Mouse (Mus musculus) CH12.LX (cell line): ENCODE data around the gene Atg2b. TPM values are rescaled to one million over a fixed set of nuclear protein-coding genes. Genes with fewer than 3 reads are reported as not detected.

Source experiments
- DNase-seq: peaks from one replicate; pipeline ENCODE4 v3.0.0-alpha.2; 2013; ENCODE audit errors: extremely low read depth
- H3K27ac ChIP-seq: 2 replicates; pipeline ENCODE4 v1.5.1; 2012; ENCODE audit warnings: low read depth, mild to moderate bottlenecking, control low read depth, moderate library complexity; ENCODE audit not compliant: insufficient read depth
- H3K27me3 ChIP-seq: replicated peaks from 2 replicates; pipeline ENCODE3; 2012; ENCODE audit warnings: inconsistent platforms
- H3K36me3 ChIP-seq, 2 experiments: replicated peaks in 1 of 2; 2 replicates each; pipeline versions ENCODE3 to v1.6.1; 2012; ENCODE audit warnings: inconsistent platforms in 1 of 2, low read length in 1 of 2, mild to moderate bottlenecking in 1 of 2, mixed read lengths in 1 of 2, moderate library complexity in 1 of 2; ENCODE audit not compliant: control insufficient read depth in 1 of 2, insufficient read depth in 1 of 2
- H3K4me1 ChIP-seq, 2 experiments: 2 replicates each; pipeline ENCODE4 v1.6.1; 2012; ENCODE audit warnings: inconsistent platforms in 1 of 2, moderate library complexity in 1 of 2; ENCODE audit not compliant: insufficient read depth in 2 of 2, control insufficient read depth in 1 of 2
- H3K4me2 ChIP-seq: 2 replicates; pipeline ENCODE4 v1.6.1; 2012; ENCODE audit warnings: low read depth, mild to moderate bottlenecking, control low read depth; ENCODE audit not compliant: poor library complexity, insufficient read depth, severe bottlenecking
- H3K4me3 ChIP-seq, 3 experiments: fragments of 150-350 bp in 1 of 3; sonication (generic) in 1 of 3; replicated peaks in 1 of 3; 2 replicates each; pipeline versions ENCODE3 to v1.5.1; 2011 to 2012; ENCODE audit warnings: low read depth in 2 of 3, low read length in 2 of 3, mild to moderate bottlenecking in 2 of 3, moderate library complexity in 2 of 3, control low read depth in 1 of 3, improper control_type of control experiment in 1 of 3, inconsistent platforms in 1 of 3, mixed read lengths in 1 of 3; ENCODE audit not compliant: poor library complexity in 1 of 3
- H3K79me2 ChIP-seq: replicated peaks from 2 replicates; pipeline ENCODE4 v1.6.1; 2012; ENCODE audit warnings: mild to moderate bottlenecking, moderate library complexity; ENCODE audit not compliant: control insufficient read depth, poor library complexity, insufficient read depth, severe bottlenecking; ENCODE audit errors: extremely low read depth
- H3K9ac ChIP-seq: 2 replicates; pipeline ENCODE4 v1.6.1; 2012; ENCODE audit warnings: low read depth, mild to moderate bottlenecking, control low read depth, moderate library complexity; ENCODE audit not compliant: insufficient read depth
- H3K9me3 ChIP-seq: replicated peaks from 2 replicates; pipeline ENCODE3; 2012; ENCODE audit warnings: low read length, inconsistent platforms, mixed read lengths
- BHLHE40 ChIP-seq: IDR thresholded peaks from 2 replicates; pipeline ENCODE4 v1.6.1; 2011; ENCODE audit warnings: mild to moderate bottlenecking, low read depth, low read length, improper control_type of control experiment
- CHD1 ChIP-seq: IDR thresholded peaks from 2 replicates; pipeline ENCODE4 v1.6.1; 2012; ENCODE audit warnings: low read depth, low read length, improper control_type of control experiment, inconsistent platforms
- CHD2 ChIP-seq: IDR thresholded peaks from 2 replicates; pipeline ENCODE4 v1.6.1; 2011; ENCODE audit warnings: low read length, improper control_type of control experiment
- ELF1 ChIP-seq: IDR thresholded peaks from 2 replicates; pipeline ENCODE4 v1.6.1; 2014; ENCODE audit warnings: low read depth, mild to moderate bottlenecking, inconsistent platforms, low read length, improper control_type of control experiment
- JUND ChIP-seq: conservative IDR thresholded peaks from 2 replicates; pipeline ENCODE4 v1.6.1; 2011; ENCODE audit warnings: low read depth, low read length, improper control_type of control experiment
- MAFK ChIP-seq: IDR thresholded peaks from 2 replicates; pipeline ENCODE4 v1.6.1; 2011; ENCODE audit warnings: low read length, improper control_type of control experiment; ENCODE audit not compliant: insufficient replicate concordance
- MAX ChIP-seq: IDR thresholded peaks from 2 replicates; pipeline ENCODE4 v1.6.1; 2011; ENCODE audit warnings: low read length, improper control_type of control experiment
- MAZ ChIP-seq: IDR thresholded peaks from 2 replicates; pipeline ENCODE4 v1.6.1; 2012; ENCODE audit warnings: low read depth, mild to moderate bottlenecking, inconsistent platforms, low read length, improper control_type of control experiment, moderate library complexity
- NRF1 ChIP-seq: IDR thresholded peaks from 2 replicates; pipeline ENCODE4 v1.6.1; 2014; ENCODE audit warnings: low read depth, mild to moderate bottlenecking, inconsistent platforms, low read length, improper control_type of control experiment, moderate library complexity
- PAX5 ChIP-seq: IDR thresholded peaks from 2 replicates; pipeline ENCODE4 v1.6.1; 2012; ENCODE audit warnings: low read length, inconsistent platforms, mixed read lengths
- POLR2A ChIP-seq: IDR thresholded peaks from 2 replicates; pipeline ENCODE4 v1.6.1; 2011; ENCODE audit warnings: low read depth, mild to moderate bottlenecking, improper control_type of control experiment, low read length
- RAD21 ChIP-seq: IDR thresholded peaks from 2 replicates; pipeline ENCODE4 v1.6.1; 2011; ENCODE audit warnings: low read depth, mild to moderate bottlenecking, low read length, improper control_type of control experiment, moderate library complexity
- TBP ChIP-seq: conservative IDR thresholded peaks from 2 replicates; pipeline ENCODE4 v1.6.1; 2011; ENCODE audit warnings: low read depth, low read length, improper control_type of control experiment
- UBTF ChIP-seq: IDR thresholded peaks from 2 replicates; pipeline ENCODE4 v1.6.1; 2012; ENCODE audit warnings: low read depth, mild to moderate bottlenecking, inconsistent platforms, low read length, improper control_type of control experiment, moderate library complexity
- USF1 ChIP-seq: IDR thresholded peaks from 2 replicates; pipeline ENCODE4 v1.6.1; 2014; ENCODE audit warnings: low read depth, mild to moderate bottlenecking, inconsistent platforms, low read length, improper control_type of control experiment
- USF2 ChIP-seq: conservative IDR thresholded peaks from 2 replicates; pipeline ENCODE4 v1.6.1; 2011; ENCODE audit warnings: low read depth, low read length, improper control_type of control experiment
- ZMIZ1 ChIP-seq: IDR thresholded peaks from 2 replicates; pipeline ENCODE4 v1.6.1; 2012; ENCODE audit warnings: low read depth, mild to moderate bottlenecking, inconsistent platforms, low read length, improper control_type of control experiment
- dilution Hi-C: fragments of 300-500 bp; cut with MboI; formaldehyde crosslinking; loops from 2 replicates; pipeline ENCODE4 v1.14.3; 2020; ENCODE audit warnings: low sequenced_read_pairs; ENCODE audit not compliant: extremely low pct_unique_long_range_greater_than_20kb, extremely low pct_ligation_motif_present
- in situ Hi-C: fragments of 300-500 bp; cut with MboI; formaldehyde crosslinking; loops from 3 replicates; pipeline ENCODE4 v1.14.3; 2019; ENCODE audit warnings: low sequenced_read_pairs, low pct_ligation_motif_present, low pct_unique_long_range_greater_than_20kb, mixed read lengths
- polyA plus RNA-seq: library from polyadenylated mRNA; unstranded; fragments of >175 nt; gene quantifications from 2 replicates; pipeline ENCODE4 v1.2.1, GENCODE M21; 2012; ENCODE audit warnings: low read depth; ENCODE audit not compliant: insufficient read length
- total RNA-seq, 2 experiments: library from RNA; depleted of rRNA; stranded (reverse); fragments of 300-350 nt in 1 of 2; fragments of >200 nt in 1 of 2; gene quantifications; 2 replicates each; pipeline ENCODE4 v1.2.3; 2012 to 2014

Atg2b gene
- total and polyA plus RNA-seq, 3 experiments = 26.9 to 28.5 (median 28.4) TPM

- peak overlapping the region; percentile 13; the same call in 1 of the 2 replicates for H3K4me2 ChIP-seq
- H3K27me3 ChIP-seq = no peaks in the 10 kb centered on the region
- no peak overlapping the region for H3K9ac ChIP-seq
- DNase-seq = no peak
- no peaks in the 10 kb centered on the region for H3K79me2 ChIP-seq
- dilution Hi-C loops = no loop called here
- no peak overlapping the region for H3K27ac ChIP-seq
- in situ Hi-C loops = no loop called here
- TF ChIP-seq USF2 (no peak), NRF1 (peak; percentile 86), TBP (no peak), MAX (0 out of 2 replicates have a peak, but pooled peaks have one; percentile 24), CHD2 (no peak), MAFK (no peak), POLR2A (no peak), UBTF (no peak), PAX5 (no peak), CHD1 (no peak)
- no peaks in the 10 kb centered on the region for H3K9me3 ChIP-seq
- H3K36me3 ChIP-seq = no peaks in the 10 kb centered on the region
- H3K4me3 ChIP-seq = peak overlapping the region in 1 of 3 experiments; percentile 16
- peaks cover 4 to 12% of the 10 kb centered on the region in 2 experiments; a peak in 3 of 4 replicates for H3K4me1 ChIP-seq
These were observed 33.6 kb upstream of the Atg2b start for GRCm38 (mm10) chr12:105718616-105719015.

- no peak within 1 kb of the TSS for H3K4me3 ChIP-seq
- dilution Hi-C loops = no loop called here
These were observed 20.9 kb upstream of the Atg2b start, which contains the start of gene Ak7 for GRCm38 (mm10) chr12:105705799-105706487. Gene Ak7, plus strand, starts transcription at chr12:105705976.

GRCm38 (mm10) chr12:105700433-105700832 lies 15.4 kb upstream of the Atg2b start:
- no peak overlapping the region for H3K4me2 ChIP-seq
- H3K9ac ChIP-seq = no peak overlapping the region
- no peak overlapping the region for H3K4me3 ChIP-seq
- peaks cover 4 to 12% of the 10 kb centered on the region in 2 experiments; a peak in 2 of 4 replicates for H3K4me1 ChIP-seq
- no peaks in the 10 kb centered on the region for H3K9me3 ChIP-seq
- H3K27ac ChIP-seq = no peak overlapping the region
- dilution Hi-C loops = no loop called here
- H3K27me3 ChIP-seq = no peaks in the 10 kb centered on the region
- peaks cover 16 to 35% of the 10 kb centered on the region in 2 experiments for H3K36me3 ChIP-seq
- in situ Hi-C loops = no loop called here
- no peaks in the 10 kb centered on the region for H3K79me2 ChIP-seq
- TF ChIP-seq ELF1 = no peak
- no peak for TF ChIP-seq MAFK
- TF ChIP-seq CHD2 = no peak
- no peak for TF ChIP-seq USF2
- TF ChIP-seq TBP = no peak
- TF ChIP-seq ZMIZ1 = no peak
- no peak for TF ChIP-seq MAZ
- no peak for DNase-seq

More at GRCm38 (mm10) chr12:105705799-105706487, 20.9 kb upstream of the Atg2b start, which contains the start of gene Ak7:
- DNase-seq = peak; percentile 51
- no peaks in the 10 kb centered on the region for H3K79me2 ChIP-seq
- H3K9me3 ChIP-seq = no peaks in the 10 kb centered on the region
- H3K4me2 ChIP-seq = no peak within 1 kb of the TSS; the same call in 1 of the 2 replicates
- H3K9ac ChIP-seq = no peak within 1 kb of the TSS
- H3K36me3 ChIP-seq = peaks cover under 1 to 10% of the 10 kb centered on the region in 2 experiments
- no peak within 1 kb of the TSS for H3K27ac ChIP-seq
- H3K4me1 ChIP-seq = peaks cover 5% of the 10 kb centered on the region in 2 experiments; a peak in 2 of 4 replicates
- H3K27me3 ChIP-seq = no peaks in the 10 kb centered on the region
- in situ Hi-C loops = no loop called here
- TF ChIP-seq BHLHE40 (no peak), RAD21 (no peak), JUND (no peak), USF1 (no peak)
